Mouse (Mus musculus) heart, adult 2 months (tissue): ENCODE data around the gene Zfp541. TPM values are rescaled to one million over a fixed set of nuclear protein-coding genes. Genes with fewer than 3 reads are reported as not detected.

Source experiments
- DNase-seq, 2 experiments: peaks; one replicate each; pipeline ENCODE4 v3.0.0; 2021
- H3K27ac ChIP-seq: fragments of 200-600 bp; 2 replicates; pipeline ENCODE4 v1.8.1; 2022
- H3K27me3 ChIP-seq: fragments of 200-500 bp; 2 replicates; pipeline ENCODE4 v1.6.1; 2012; ENCODE audit warnings: mild to moderate bottlenecking, low read length, inconsistent platforms, mixed read lengths; ENCODE audit not compliant: control insufficient read depth, insufficient read depth
- H3K36me3 ChIP-seq: fragments of 200-500 bp; 2 replicates; pipeline ENCODE4 v1.6.1; 2012; ENCODE audit warnings: low read length, inconsistent platforms; ENCODE audit not compliant: control insufficient read depth, insufficient read depth
- H3K4me1 ChIP-seq: fragments of 200-500 bp; 2 replicates; pipeline ENCODE4 v1.6.1; 2011; ENCODE audit warnings: low read length; ENCODE audit not compliant: control insufficient read depth, insufficient read depth
- H3K4me3 ChIP-seq: fragments of 200-600 bp; 2 replicates; pipeline ENCODE4 v1.8.1; 2022
- H3K79me2 ChIP-seq: fragments of 200-500 bp; replicated peaks from 2 replicates; pipeline ENCODE4 v1.6.1; 2012; ENCODE audit warnings: mild to moderate bottlenecking, inconsistent platforms, low read length, moderate library complexity, mixed read lengths; ENCODE audit not compliant: control insufficient read depth, insufficient read depth
- H3K9ac ChIP-seq: fragments of 200-500 bp; 2 replicates; pipeline ENCODE4 v1.6.1; 2012; ENCODE audit warnings: low read depth, mild to moderate bottlenecking, control low read depth, inconsistent platforms, low read length, mixed read lengths
- CTCF ChIP-seq: fragments of 200-600 bp; IDR thresholded peaks from 2 replicates; pipeline ENCODE4 v1.8.1; 2022; ENCODE audit warnings: antibody characterized with exemption, mild to moderate bottlenecking, moderate library complexity
- EP300 ChIP-seq: fragments of 200-500 bp; IDR thresholded peaks from 2 replicates; pipeline ENCODE4 v1.6.1; 2011; ENCODE audit warnings: low read depth, low read length, control low read depth; ENCODE audit not compliant: insufficient read depth
- POLR2A ChIP-seq: fragments of 200-500 bp; IDR thresholded peaks from 2 replicates; pipeline ENCODE4 v1.6.1; 2011; ENCODE audit warnings: mild to moderate bottlenecking, low read depth, low read length, control low read depth; ENCODE audit not compliant: insufficient read depth
- WGBS: fragments of 180-500 bp; shearing (Covaris S2); methylation state at CpG from one replicate; pipeline ENCODE4 v1.1.7; 2018; 5-methylcytosine and 5-hydroxymethylcytosine counted together
- intact Hi-C: fragments of 180-260 bp; cut with DNase I; formaldehyde crosslinking; loops from one replicate; pipeline ENCODE4 v1.15.1; 2025
- polyA plus RNA-seq: library from polyadenylated mRNA; depleted of rRNA; stranded (reverse); fragments of >200 nt; gene quantifications from 2 replicates; pipeline ENCODE4 v1.2.3, GENCODE M21; 2012
- total RNA-seq, 2 experiments: library from RNA; stranded (reverse); gene quantifications; 2 replicates each; pipeline ENCODE4 v1.2.3; 2021

Zfp541 gene
- total and polyA plus RNA-seq, 3 experiments, result 0.02 TPM; not detected in 2

DNA sequence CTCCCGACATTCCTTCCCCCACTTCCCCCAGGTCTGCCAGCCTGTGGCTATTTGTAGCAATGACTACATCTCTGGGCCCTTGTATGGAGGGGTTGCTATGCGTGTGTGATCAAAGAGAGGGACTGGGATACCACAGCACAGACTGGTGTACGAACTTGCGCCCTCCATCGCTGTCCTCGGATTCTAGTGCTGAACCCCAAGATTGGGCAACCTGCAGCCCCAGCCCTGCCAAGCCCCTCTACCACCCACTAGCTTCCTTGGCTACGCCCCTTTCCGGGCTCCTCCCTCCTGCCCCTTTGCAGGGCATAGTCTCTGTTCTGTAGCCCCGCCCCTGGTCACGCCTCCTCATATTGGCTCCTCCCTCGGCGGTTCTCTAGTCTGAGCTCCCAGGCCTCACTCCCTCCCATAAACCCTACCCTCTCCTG, 67.8 kb downstream of the Zfp541 start, which contains the start of gene Slc8a2:
Gene Slc8a2 (plus strand): TSS at position 406 of the 425 bp plus-strand sequence.
- intact Hi-C loops, result loop anchor here (5.0 kb wide), 1 partner anchor 48 kb away; the partner anchor contains the start of gene Meis3
- H3K27ac ChIP-seq, result peak within 1 kb of the TSS; percentile 76
- H3K27me3 ChIP-seq, result peaks cover 3% of the 10 kb centered on the region; the same call in 1 of the 2 replicates
- no peaks in the 10 kb centered on the region for H3K79me2 ChIP-seq
- 3% methylated on average over 12 of the region's 12 CpGs for WGBS
- DNase-seq, result peak; percentile 78 to 83
- no peak for TF ChIP-seq CTCF
- peak; percentile 34; the same call in 1 of the 2 replicates for TF ChIP-seq POLR2A
- peak within 1 kb of the TSS; percentile 63 for H3K9ac ChIP-seq
- H3K36me3 ChIP-seq, result no peaks in the 10 kb centered on the region
- H3K4me3 ChIP-seq, result peak within 1 kb of the TSS; percentile 43
- H3K4me1 ChIP-seq, result peaks cover 2% of the 10 kb centered on the region; the same call in 1 of the 2 replicates

DNA sequence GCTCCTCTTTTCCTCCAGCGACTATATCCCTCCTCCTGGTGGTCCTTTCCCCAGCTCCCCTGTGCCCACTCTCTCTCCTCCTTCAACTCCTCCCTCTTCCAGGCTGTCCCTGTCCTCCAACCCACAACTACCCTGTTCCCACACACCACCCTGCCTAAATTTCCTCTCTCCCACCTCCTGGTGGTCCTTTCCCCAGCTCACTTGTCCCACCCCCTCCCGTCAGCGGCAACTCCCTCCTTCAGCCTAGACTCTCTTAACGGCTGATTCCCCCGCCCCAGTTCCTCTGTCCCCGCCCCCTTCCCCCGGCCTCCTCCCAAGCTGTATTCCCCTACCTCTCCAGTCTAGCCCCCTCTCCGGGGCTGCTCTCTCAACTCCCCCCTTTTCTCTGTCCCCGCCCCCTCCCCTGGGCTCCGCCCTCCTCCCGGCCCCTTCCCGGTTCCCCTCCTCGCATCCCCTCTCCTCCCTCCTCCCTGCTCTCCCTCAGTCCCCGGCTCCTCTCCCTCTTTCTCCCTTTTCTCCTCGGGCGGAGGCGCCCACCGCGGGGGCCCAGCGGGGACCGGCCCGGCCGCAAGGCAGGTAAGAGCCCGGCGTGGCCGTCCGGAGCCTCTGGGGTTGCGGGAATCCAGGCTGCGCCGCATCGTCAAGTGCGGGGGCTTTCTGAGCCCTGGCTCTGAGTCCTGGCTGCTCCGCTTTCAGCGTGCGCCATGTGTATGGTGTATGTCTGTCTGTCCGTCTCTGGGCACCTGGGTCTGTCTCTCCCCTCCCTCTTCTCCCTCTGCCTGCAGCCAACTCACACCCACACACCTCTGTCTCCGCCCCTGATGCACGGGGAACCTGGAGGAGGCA, 68.5 kb downstream of the Zfp541 start:
- Histone ChIP-seq H3K27ac (peak overlapping the region; percentile 76), H3K36me3 (no peaks in the 10 kb centered on the region), H3K4me3 (peak overlapping the region; percentile 43), H3K4me1 (peaks cover 2% of the 10 kb centered on the region; the same call in 1 of the 2 replicates), H3K9ac (peak overlapping the region; percentile 63), H3K27me3 (peaks cover 3% of the 10 kb centered on the region; the same call in 1 of the 2 replicates), H3K79me2 (no peaks in the 10 kb centered on the region)
- no peak for TF ChIP-seq CTCF
- no peak for TF ChIP-seq EP300
- no peak for TF ChIP-seq POLR2A
- intact Hi-C loops, result loop anchor here (5.0 kb wide), 1 partner anchor 47 kb away; the partner anchor contains the start of gene Meis3
- WGBS, result 1% methylated on average over 25 of the region's 38 CpGs
- no peak for DNase-seq

- no peak overlapping the region for H3K27ac ChIP-seq
- no peaks in the 10 kb centered on the region for H3K36me3 ChIP-seq
- DNase-seq, result no peak
- no peaks in the 10 kb centered on the region for H3K79me2 ChIP-seq
- no peak overlapping the region for H3K4me3 ChIP-seq
- no peak overlapping the region for H3K9ac ChIP-seq
- no peak for TF ChIP-seq POLR2A
- TF ChIP-seq EP300, result no peak
- TF ChIP-seq CTCF, result no peak
- H3K4me1 ChIP-seq, result peaks cover 2% of the 10 kb centered on the region; the same call in 1 of the 2 replicates
- H3K27me3 ChIP-seq, result peaks cover 3% of the 10 kb centered on the region; the same call in 1 of the 2 replicates
- WGBS, result 56% methylated on average over 13 of the region's 13 CpGs
- intact Hi-C loops, result no loop called here
Observed at GRCm38 (mm10) chr7:16130956-16131634, 69.5 kb downstream of the Zfp541 start.

- TF ChIP-seq EP300 (no peak), POLR2A (no peak), CTCF (no peak)
- peaks cover 3% of the 10 kb centered on the region; the same call in 1 of the 2 replicates for H3K27me3 ChIP-seq
- no peak overlapping the region for H3K4me3 ChIP-seq
- peaks cover 2% of the 10 kb centered on the region; the same call in 1 of the 2 replicates for H3K4me1 ChIP-seq
- H3K9ac ChIP-seq, result no peak overlapping the region
- no peaks in the 10 kb centered on the region for H3K79me2 ChIP-seq
- H3K27ac ChIP-seq, result no peak overlapping the region
- intact Hi-C loops, result no loop called here
- WGBS, result 21% methylated on average over 7 of the region's 7 CpGs
- no peaks in the 10 kb centered on the region for H3K36me3 ChIP-seq
- no peak for DNase-seq
Observed at GRCm38 (mm10) chr7:16132161-16132581, 70.6 kb downstream of the Zfp541 start.

DNA sequence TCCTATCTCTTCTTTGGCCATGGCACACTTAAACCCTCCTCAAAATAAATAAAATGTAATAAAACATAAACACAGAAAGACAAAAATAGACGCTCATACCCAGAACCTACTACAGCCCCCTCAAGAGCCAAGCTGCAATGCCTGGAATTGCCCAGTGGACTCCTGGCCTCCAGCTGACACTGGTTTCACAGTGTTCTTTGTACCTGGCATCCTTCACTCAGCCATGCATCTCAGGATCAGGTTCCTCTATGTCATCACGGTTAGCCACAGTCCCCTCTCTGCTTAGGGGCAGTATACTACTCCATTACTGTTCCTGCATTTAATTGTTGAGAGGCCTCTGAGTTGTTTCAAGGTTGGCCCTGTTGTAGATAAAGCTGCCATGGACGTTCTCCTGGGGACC, 71.3 kb downstream of the Zfp541 start:
- Histone ChIP-seq H3K27ac (no peak overlapping the region), H3K36me3 (no peaks in the 10 kb centered on the region), H3K4me1 (peaks cover 2% of the 10 kb centered on the region; the same call in 1 of the 2 replicates), H3K79me2 (no peaks in the 10 kb centered on the region), H3K27me3 (peaks cover 3% of the 10 kb centered on the region; the same call in 1 of the 2 replicates), H3K9ac (no peak overlapping the region), H3K4me3 (no peak overlapping the region)
- no peak for TF ChIP-seq POLR2A
- TF ChIP-seq CTCF, result no peak
- no peak for TF ChIP-seq EP300
- DNase-seq, result no peak
- intact Hi-C loops, result no loop called here
- WGBS, result 57% methylated on average over 3 of the region's 3 CpGs

GRCm38 (mm10) chr7:16133691-16134090, 72.1 kb downstream of the Zfp541 start:
- Histone ChIP-seq H3K9ac (no peak overlapping the region), H3K27me3 (peaks cover 3% of the 10 kb centered on the region; the same call in 1 of the 2 replicates), H3K36me3 (no peaks in the 10 kb centered on the region), H3K79me2 (no peaks in the 10 kb centered on the region), H3K27ac (no peak overlapping the region), H3K4me1 (peaks cover 1% of the 10 kb centered on the region; the same call in 1 of the 2 replicates), H3K4me3 (no peak overlapping the region)
- WGBS, result 90% methylated on average over 9 of the region's 9 CpGs
- TF ChIP-seq EP300 (no peak), POLR2A (no peak), CTCF (no peak)
- intact Hi-C loops, result no loop called here
- no peak for DNase-seq
